Mouse (Mus musculus): Measurements from ENCODE around the gene Mindy3. TPM values are rescaled to one million over a fixed set of nuclear protein-coding genes. Genes with fewer than 3 reads are reported as not detected.

Gene Mindy3
- total and polyA plus RNA-seq, 3 experiments: 53.9 to 113 (median 64.4) TPM

GRCm38 (mm10) chr2:12300449-12301228 is 118.6 kb downstream of the Mindy3 start:
- H3K36me3 ChIP-seq (replicated peaks): no peaks in the 10 kb centered on the region
- DNase-seq (ENCODE audit: low spot score) (no peak), ATAC-seq (ENCODE audit: extremely low read depth, insufficient number of reproducible peaks, low FRiP score, poor library complexity, severe bottlenecking) (no peak)
- TF ChIP-seq GATA2 (IDR thresholded peaks at IDR 0.05; ENCODE audit: borderline replicate concordance, low read depth, low read length) (no peak), GATA1 (IDR thresholded peaks at IDR 0.05; ENCODE audit: borderline replicate concordance, low read length) (no peak), TAL1 (conservative IDR thresholded peaks at IDR 0.05; ENCODE audit: low read depth, low read length) (no peak), POLR2AphosphoS5 (IDR thresholded peaks at IDR 0.05; ENCODE audit: insufficient replicate concordance, low read depth, low read length) (no peak), CTCF (IDR thresholded peaks at IDR 0.05; ENCODE audit: low read depth, low read length) (no peak)
- peaks cover 26% of the 10 kb centered on the region for H3K27me3 ChIP-seq (ENCODE audit: insufficient read depth, low read length)
- no peak overlapping the region for H3K4me3 ChIP-seq (ENCODE audit: low read depth, low read length)
- H3K4me1 ChIP-seq (ENCODE audit: insufficient read depth, low read depth, low read length): peaks cover 8% of the 10 kb centered on the region
- H3K9me3 ChIP-seq (replicated peaks): no peaks in the 10 kb centered on the region

GRCm38 (mm10) chr2:12297287-12297686 is 122.0 kb downstream of the Mindy3 start:
- no peak for TF ChIP-seq TAL1 (conservative IDR thresholded peaks at IDR 0.05; ENCODE audit: low read depth, low read length)
- no peak for TF ChIP-seq GATA1 (IDR thresholded peaks at IDR 0.05; ENCODE audit: borderline replicate concordance, low read length)
- no peak for TF ChIP-seq GATA2 (IDR thresholded peaks at IDR 0.05; ENCODE audit: borderline replicate concordance, low read depth, low read length)
- no peak for TF ChIP-seq CTCF (IDR thresholded peaks at IDR 0.05; ENCODE audit: low read depth, low read length)
- TF ChIP-seq POLR2AphosphoS5 (IDR thresholded peaks at IDR 0.05; ENCODE audit: insufficient replicate concordance, low read depth, low read length): no peak
- Histone ChIP-seq H3K27me3 (ENCODE audit: insufficient read depth, low read length) (peaks cover 28% of the 10 kb centered on the region), H3K4me3 (ENCODE audit: low read depth, low read length) (no peak overlapping the region), H3K36me3 (replicated peaks) (no peaks in the 10 kb centered on the region), H3K4me1 (ENCODE audit: insufficient read depth, low read depth, low read length) (peaks cover 8% of the 10 kb centered on the region), H3K9me3 (replicated peaks) (no peaks in the 10 kb centered on the region)
- DNase-seq (ENCODE audit: low spot score) (no peak), ATAC-seq (ENCODE audit: extremely low read depth, insufficient number of reproducible peaks, low FRiP score, poor library complexity, severe bottlenecking) (no peak)

Other genes starting within 250 kb of the Mindy3 start
- gene Itga8, start 117.5 kb downstream of the Mindy3 start, total RNA-seq (2014; fragmentation: Nextera tagmentation): not detected in 2 replicates
- 0.06 and 0.93 TPM in 2 replicates for gene Itga8, start 117.5 kb downstream of the Mindy3 start, total RNA-seq (2017)
- not detected in 2 replicates for gene Itga8, start 117.5 kb downstream of the Mindy3 start, polyA plus RNA-seq (2012)